Mouse (Mus musculus): ENCODE data around the gene Dxo. TPM values are rescaled to one million over a fixed set of nuclear protein-coding genes. Genes with fewer than 3 reads are reported as not detected.
"Not testable (repeated sequence)": the region's sequence is repeated elsewhere in the genome, so short reads cannot be mapped to it uniquely, and the experiment has no call there.

The Dxo gene
- 69.4 and 71.0 TPM in 2 replicates for polyA plus RNA-seq (2014; fragmentation: Nextera tagmentation; extraction: Ambion mirVana)

GRCm38 (mm10) chr17:34836856-34837221 lies at the start of gene Dxo, which contains the start of gene Stk19:
Gene Dxo (plus strand): TSS chr17:34837019.
Gene Stk19 (minus strand): TSS chr17:34836945.
- Histone ChIP-seq H3K4me1 (ENCODE audit: control insufficient read depth, insufficient read depth, low read length) (peaks cover 20% of the 10 kb centered on the region), H3K27me3 (ENCODE audit: control insufficient read depth, insufficient read depth, low read length) (no peaks in the 10 kb centered on the region), H3K27ac (ENCODE audit: low read depth, low read length) (peak within 1 kb of the TSS; percentile 73), H3K4me2 (ENCODE audit: low read depth) (peak within 1 kb of the TSS; percentile 92), H3K4me3 (ENCODE audit: low read depth, low read length) (peak within 1 kb of the TSS; percentile 60), H3K9me3 (ENCODE audit: control insufficient read depth, low read length) (no peaks in the 10 kb centered on the region), H3K9ac (ENCODE audit: low read length) (peak within 1 kb of the TSS; percentile 65), H3K36me3 (ENCODE audit: control insufficient read depth, insufficient read depth, low read length) (peaks cover 13% of the 10 kb centered on the region)
- DNase-seq (ENCODE audit: low spot score) (peak; percentile 97), ATAC-seq (ENCODE audit: insufficient read depth, low FRiP score, low TSS enrichment) (peak; percentile 92)
- 0% methylated on average over 40 of the region's 40 CpGs for WGBS

- no peak for ATAC-seq (ENCODE audit: insufficient read depth, low FRiP score, low TSS enrichment)
- Histone ChIP-seq H3K9me3 (ENCODE audit: control insufficient read depth, low read length) (no peaks in the 10 kb centered on the region), H3K27me3 (ENCODE audit: control insufficient read depth, insufficient read depth, low read length) (no peaks in the 10 kb centered on the region), H3K4me3 (ENCODE audit: low read depth, low read length) (no peak overlapping the region), H3K9ac (ENCODE audit: low read length) (no peak overlapping the region), H3K4me2 (ENCODE audit: low read depth) (no peak overlapping the region), H3K4me1 (ENCODE audit: control insufficient read depth, insufficient read depth, low read length) (no peaks in the 10 kb centered on the region), H3K27ac (ENCODE audit: low read depth, low read length) (no peak overlapping the region), H3K36me3 (ENCODE audit: control insufficient read depth, insufficient read depth, low read length) (no peaks in the 10 kb centered on the region)
- no peak for DNase-seq (ENCODE audit: low spot score)
- 91% methylated on average over 10 of the region's 10 CpGs for WGBS
Observed at GRCm38 (mm10) chr17:34795016-34795415, 41.8 kb upstream of the Dxo start.

- no peak overlapping the region for H3K9ac ChIP-seq (ENCODE audit: low read length)
- no peak overlapping the region for H3K27ac ChIP-seq (ENCODE audit: low read depth, low read length)
- no peaks in the 10 kb centered on the region for H3K27me3 ChIP-seq (ENCODE audit: control insufficient read depth, insufficient read depth, low read length)
- no peak overlapping the region for H3K4me3 ChIP-seq (ENCODE audit: low read depth, low read length)
- 68% methylated on average over 9 of the region's 9 CpGs for WGBS
- no peaks in the 10 kb centered on the region for H3K36me3 ChIP-seq (ENCODE audit: control insufficient read depth, insufficient read depth, low read length)
- no peak overlapping the region for H3K4me2 ChIP-seq (ENCODE audit: low read depth)
- DNase-seq (ENCODE audit: low spot score) (no peak), ATAC-seq (ENCODE audit: insufficient read depth, low FRiP score, low TSS enrichment) (no peak)
- no peaks in the 10 kb centered on the region for H3K9me3 ChIP-seq (ENCODE audit: control insufficient read depth, low read length)
- H3K4me1 ChIP-seq (ENCODE audit: control insufficient read depth, insufficient read depth, low read length): no peaks in the 10 kb centered on the region
Observed at GRCm38 (mm10) chr17:34795633-34796032, 41.2 kb upstream of the Dxo start.

- Histone ChIP-seq H3K9ac (ENCODE audit: low read length) (no peak overlapping the region), H3K4me3 (ENCODE audit: low read depth, low read length) (no peak overlapping the region), H3K4me2 (ENCODE audit: low read depth) (no peak overlapping the region), H3K4me1 (ENCODE audit: control insufficient read depth, insufficient read depth, low read length) (no peaks in the 10 kb centered on the region), H3K36me3 (ENCODE audit: control insufficient read depth, insufficient read depth, low read length) (no peaks in the 10 kb centered on the region), H3K27me3 (ENCODE audit: control insufficient read depth, insufficient read depth, low read length) (no peaks in the 10 kb centered on the region), H3K9me3 (ENCODE audit: control insufficient read depth, low read length) (no peaks in the 10 kb centered on the region), H3K27ac (ENCODE audit: low read depth, low read length) (no peak overlapping the region)
- no peak for ATAC-seq (ENCODE audit: insufficient read depth, low FRiP score, low TSS enrichment)
- 88% methylated on average over 8 of the region's 8 CpGs for WGBS
- no peak for DNase-seq (ENCODE audit: low spot score)
Observed at GRCm38 (mm10) chr17:34796311-34797140, 40.3 kb upstream of the Dxo start.

- not testable (repeated sequence) for H3K4me1 ChIP-seq (ENCODE audit: control insufficient read depth, insufficient read depth, low read length); H3K9ac ChIP-seq (ENCODE audit: low read length); H3K36me3 ChIP-seq (ENCODE audit: control insufficient read depth, insufficient read depth, low read length); ATAC-seq (ENCODE audit: insufficient read depth, low FRiP score, low TSS enrichment); H3K27me3 ChIP-seq (ENCODE audit: control insufficient read depth, insufficient read depth, low read length); DNase-seq (ENCODE audit: low spot score); H3K4me2 ChIP-seq (ENCODE audit: low read depth); H3K4me3 ChIP-seq (ENCODE audit: low read depth, low read length); H3K9me3 ChIP-seq (ENCODE audit: control insufficient read depth, low read length); H3K27ac ChIP-seq (ENCODE audit: low read depth, low read length)
- 85% methylated on average over 10 of the region's 10 CpGs for WGBS
Observed at GRCm38 (mm10) chr17:34797211-34797995, 39.4 kb upstream of the Dxo start.

GRCm38 (mm10) chr17:34798071-34798470 lies 38.7 kb upstream of the Dxo start:
- not testable (repeated sequence) for H3K9me3 ChIP-seq (ENCODE audit: control insufficient read depth, low read length); ATAC-seq (ENCODE audit: insufficient read depth, low FRiP score, low TSS enrichment); H3K27ac ChIP-seq (ENCODE audit: low read depth, low read length); H3K4me2 ChIP-seq (ENCODE audit: low read depth); H3K4me3 ChIP-seq (ENCODE audit: low read depth, low read length); DNase-seq (ENCODE audit: low spot score); H3K36me3 ChIP-seq (ENCODE audit: control insufficient read depth, insufficient read depth, low read length); H3K9ac ChIP-seq (ENCODE audit: low read length); H3K27me3 ChIP-seq (ENCODE audit: control insufficient read depth, insufficient read depth, low read length); H3K4me1 ChIP-seq (ENCODE audit: control insufficient read depth, insufficient read depth, low read length)
- 87% methylated on average over 7 of the region's 7 CpGs for WGBS

- DNase-seq (ENCODE audit: low spot score) (no peak), ATAC-seq (ENCODE audit: insufficient read depth, low FRiP score, low TSS enrichment) (no peak)
- no peaks in the 10 kb centered on the region for H3K4me1 ChIP-seq (ENCODE audit: control insufficient read depth, insufficient read depth, low read length)
- H3K4me2 ChIP-seq (ENCODE audit: low read depth): no peak overlapping the region
- no peak overlapping the region for H3K27ac ChIP-seq (ENCODE audit: low read depth, low read length)
- H3K4me3 ChIP-seq (ENCODE audit: low read depth, low read length): no peak overlapping the region
- H3K27me3 ChIP-seq (ENCODE audit: control insufficient read depth, insufficient read depth, low read length): no peaks in the 10 kb centered on the region
- H3K36me3 ChIP-seq (ENCODE audit: control insufficient read depth, insufficient read depth, low read length): no peaks in the 10 kb centered on the region
- 87% methylated on average over 13 of the region's 17 CpGs for WGBS
- no peaks in the 10 kb centered on the region for H3K9me3 ChIP-seq (ENCODE audit: control insufficient read depth, low read length)
- H3K9ac ChIP-seq (ENCODE audit: low read length): no peak overlapping the region
Observed at GRCm38 (mm10) chr17:34798866-34799530, 37.8 kb upstream of the Dxo start.

GRCm38 (mm10) chr17:34799531-34799925 lies 37.3 kb upstream of the Dxo start:
- no peak for DNase-seq (ENCODE audit: low spot score)
- no peak overlapping the region for H3K4me3 ChIP-seq (ENCODE audit: low read depth, low read length)
- WGBS: 90% methylated on average over 4 of the region's 4 CpGs
- H3K36me3 ChIP-seq (ENCODE audit: control insufficient read depth, insufficient read depth, low read length): no peaks in the 10 kb centered on the region
- H3K9me3 ChIP-seq (ENCODE audit: control insufficient read depth, low read length): no peaks in the 10 kb centered on the region
- H3K27ac ChIP-seq (ENCODE audit: low read depth, low read length): no peak overlapping the region
- no peak overlapping the region for H3K9ac ChIP-seq (ENCODE audit: low read length)
- no peak overlapping the region for H3K4me2 ChIP-seq (ENCODE audit: low read depth)
- no peaks in the 10 kb centered on the region for H3K4me1 ChIP-seq (ENCODE audit: control insufficient read depth, insufficient read depth, low read length)
- H3K27me3 ChIP-seq (ENCODE audit: control insufficient read depth, insufficient read depth, low read length): no peaks in the 10 kb centered on the region
- ATAC-seq (ENCODE audit: insufficient read depth, low FRiP score, low TSS enrichment): no peak

All from neural tube, embryonic 11.5 days (tissue).